Mouse (Mus musculus) kidney, postnatal 0 days (tissue): ENCODE data around the gene Hpn. TPM values are rescaled to one million over a fixed set of nuclear protein-coding genes. Genes with fewer than 3 reads are reported as not detected.

ENCODE experiments used
- ATAC-seq: fragments of 200-750 bp; cut with Nextera tagmentation; replicated peaks from 2 replicates; pipeline ENCODE4 v1.8.0; 2017; ENCODE audit warnings: low read depth, moderate number of reproducible peaks, moderate TSS enrichment, moderate library complexity; ENCODE audit not compliant: low FRiP score
- DNase-seq: peaks from one replicate; pipeline ENCODE4 v3.0.0-alpha.2; 2016; ENCODE audit warnings: low spot score
- H3K27ac ChIP-seq: fragments of 300-500 bp; sonication (generic); 2 replicates; pipeline ENCODE4 v1.5.1; 2014; ENCODE audit warnings: mild to moderate bottlenecking
- H3K27me3 ChIP-seq: fragments of 300-500 bp; sonication (generic); 2 replicates; pipeline ENCODE4 v1.6.1; 2014; ENCODE audit warnings: low read length, mixed read lengths; ENCODE audit not compliant: insufficient read depth
- H3K36me3 ChIP-seq: fragments of 300-500 bp; sonication (generic); 2 replicates; pipeline ENCODE4 v1.6.1; 2014; ENCODE audit warnings: low read length, mixed read lengths; ENCODE audit not compliant: insufficient read depth
- H3K4me1 ChIP-seq: fragments of 300-500 bp; sonication (generic); replicated peaks from 2 replicates; pipeline ENCODE4 v1.6.1; 2014; ENCODE audit warnings: antibody characterized with exemption, low read length, mixed read lengths; ENCODE audit not compliant: insufficient read depth
- H3K4me2 ChIP-seq: fragments of 300-500 bp; sonication (generic); 2 replicates; pipeline ENCODE4 v1.6.1; 2014; ENCODE audit warnings: mild to moderate bottlenecking, low read length, moderate library complexity, mixed read lengths
- H3K4me3 ChIP-seq: fragments of 300-500 bp; sonication (generic); replicated peaks from 2 replicates; pipeline ENCODE4 v1.5.1; 2014; ENCODE audit warnings: low read depth, low read length
- H3K9ac ChIP-seq: fragments of 300-500 bp; sonication (generic); 2 replicates; pipeline ENCODE4 v1.6.1; 2014; ENCODE audit warnings: low read depth, low read length
- H3K9me3 ChIP-seq: fragments of 300-500 bp; sonication (generic); replicated peaks from 2 replicates; pipeline ENCODE4 v1.6.1; 2016; ENCODE audit warnings: low read length, inconsistent platforms, mixed read lengths
- CTCF ChIP-seq: IDR thresholded peaks from 2 replicates; pipeline ENCODE4 v1.5.1; 2016; ENCODE audit warnings: antibody characterized with exemption, low read depth, mild to moderate bottlenecking, moderate library complexity
- WGBS: fragments of 180-500 bp; shearing (Covaris S2); extraction: QIAGEN DNeasy Blood & Tissue Kit; methylation state at CpG from one replicate; pipeline ENCODE4 v1.1.7; 2014; 5-methylcytosine and 5-hydroxymethylcytosine counted together
- polyA plus RNA-seq: library from polyadenylated mRNA; unstranded; fragments of >200 nt; fragmentation: Nextera tagmentation; extraction: Ambion mirVana; gene quantifications from 2 replicates; pipeline ENCODE4 v1.2.1, GENCODE M21; 2015

The Hpn gene
- polyA plus RNA-seq, 1 experiment from 2014 or later = 110 TPM

DNA sequence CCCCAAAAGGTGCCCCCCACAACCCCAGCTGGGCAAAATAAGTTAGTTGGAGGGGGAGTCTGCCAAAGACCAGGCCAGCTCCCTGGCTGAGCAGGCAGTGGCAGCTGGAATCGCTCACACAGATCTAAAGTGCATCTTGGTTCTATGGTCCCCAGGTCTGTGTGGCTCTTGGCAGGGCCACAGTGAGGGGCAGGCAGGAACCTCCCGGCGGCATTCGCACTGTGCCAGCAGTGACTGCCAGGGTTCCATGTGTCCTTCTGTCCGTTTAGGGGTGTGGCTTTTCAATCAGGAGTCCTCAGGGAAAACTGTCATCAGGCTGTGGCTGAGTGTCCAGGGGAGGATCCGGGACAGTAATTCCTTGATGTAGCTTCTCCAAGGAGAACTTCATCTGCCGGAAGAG lies 15.1 kb upstream of the Hpn start:
- H3K27ac ChIP-seq = no peak overlapping the region
- no peak overlapping the region for H3K4me3 ChIP-seq
- H3K9me3 ChIP-seq = no peaks in the 10 kb centered on the region
- DNase-seq (no peak), ATAC-seq (no peak)
- no peak for TF ChIP-seq CTCF
- 0 out of 2 replicates have a peak, but pooled peaks cover 5% of the 10 kb centered on the region for H3K4me1 ChIP-seq
- H3K36me3 ChIP-seq = peaks cover 59% of the 10 kb centered on the region
- H3K4me2 ChIP-seq = no peak overlapping the region
- 90% methylated on average over 7 of the region's 7 CpGs for WGBS
- no peak overlapping the region for H3K9ac ChIP-seq
- H3K27me3 ChIP-seq = peaks cover 14% of the 10 kb centered on the region

DNA sequence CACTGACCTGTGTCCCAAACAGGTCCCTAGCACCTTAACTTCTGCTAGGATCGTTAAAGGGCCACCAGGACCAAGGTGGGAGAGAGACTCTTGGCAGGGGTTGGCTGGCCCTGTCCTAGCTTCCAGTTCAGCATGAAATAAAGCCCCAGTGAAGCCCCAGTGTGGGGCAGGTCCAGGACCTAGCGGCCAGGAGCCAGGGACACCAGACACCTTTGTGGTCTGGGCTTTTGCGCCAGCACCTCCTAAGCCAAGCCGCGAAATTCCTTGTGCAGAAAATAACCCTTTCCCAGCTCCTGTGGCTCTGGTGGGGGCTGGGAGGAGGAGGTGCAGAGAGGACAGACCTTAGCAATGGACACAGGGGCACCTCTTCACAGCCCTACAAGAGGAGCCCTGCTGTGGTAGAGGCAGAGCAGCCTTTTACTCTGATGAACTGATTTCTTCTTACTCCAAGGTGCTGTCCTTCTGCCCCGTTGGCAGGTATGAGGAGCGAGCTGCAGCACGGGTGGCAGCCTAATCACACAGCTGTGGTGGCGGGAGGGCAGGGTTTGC lies 13.1 kb upstream of the Hpn start:
- 59% methylated on average over 9 of the region's 9 CpGs for WGBS
- Histone ChIP-seq H3K36me3 (peaks cover 40% of the 10 kb centered on the region), H3K27me3 (peaks cover 14% of the 10 kb centered on the region), H3K4me2 (no peak overlapping the region), H3K9me3 (no peaks in the 10 kb centered on the region), H3K9ac (no peak overlapping the region), H3K4me3 (no peak overlapping the region), H3K4me1 (0 out of 2 replicates have a peak, but pooled peaks cover 5% of the 10 kb centered on the region), H3K27ac (no peak overlapping the region)
- ATAC-seq = no peak
- no peak for DNase-seq
- TF ChIP-seq CTCF = no peak

DNA sequence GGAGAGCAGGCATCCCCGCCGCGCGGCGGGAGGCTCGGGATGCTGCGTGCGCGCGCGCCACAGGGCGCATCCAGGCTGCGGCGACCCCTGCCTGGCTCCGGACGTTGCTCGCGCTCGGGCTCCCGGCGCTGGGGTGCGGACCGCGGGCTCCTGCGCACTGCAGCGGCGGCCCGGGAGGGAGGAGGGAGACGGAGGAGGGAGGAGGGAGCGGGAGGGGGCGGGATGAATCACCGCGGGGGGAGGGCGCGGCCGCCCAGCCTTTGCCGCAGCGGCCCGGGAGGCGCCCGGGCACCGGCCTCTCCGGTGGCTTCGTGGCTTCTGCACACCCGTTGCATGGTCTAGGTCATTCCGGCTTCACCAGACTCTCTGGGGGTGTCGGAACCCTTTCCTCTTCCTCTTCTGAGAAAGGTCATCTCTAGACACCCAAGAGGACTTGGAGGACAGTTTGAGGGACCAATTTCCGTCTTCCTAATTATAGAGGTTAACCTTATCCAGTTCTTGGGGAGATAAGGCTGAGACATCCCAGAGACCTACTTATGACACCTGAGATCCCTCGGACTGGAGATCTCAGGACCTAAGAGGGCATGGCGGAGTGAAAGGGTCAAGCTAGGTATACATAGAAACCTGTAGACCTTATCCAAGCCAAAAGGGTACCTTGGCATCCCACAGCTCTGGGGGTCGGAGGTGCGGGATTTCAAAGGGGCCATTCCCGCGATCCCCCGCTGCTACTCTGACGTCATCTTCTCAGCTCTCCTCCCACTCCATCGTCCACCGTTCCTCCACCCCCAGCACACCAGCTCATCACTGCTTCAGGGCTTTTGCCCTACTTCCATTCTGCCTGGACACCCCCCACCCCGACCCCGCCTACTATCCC lies 12.0 kb upstream of the Hpn start, which contains the start of gene Scn1b:
TSS of gene Scn1b (minus strand) at position 153 of the 874 bp plus-strand sequence.
- Histone ChIP-seq H3K4me2 (peak within 1 kb of the TSS; percentile 96), H3K4me3 (peak within 1 kb of the TSS; percentile 55), H3K27ac (no peak within 1 kb of the TSS), H3K27me3 (peaks cover 14% of the 10 kb centered on the region), H3K9ac (peak within 1 kb of the TSS; percentile 52), H3K4me1 (0 out of 2 replicates have a peak, but pooled peaks cover 5% of the 10 kb centered on the region), H3K9me3 (no peaks in the 10 kb centered on the region), H3K36me3 (peaks cover 29% of the 10 kb centered on the region)
- WGBS = 2% methylated on average over 27 of the region's 60 CpGs
- TF ChIP-seq CTCF = no peak
- ATAC-seq (no peak; the same call in 1 of the 2 replicates), DNase-seq (peak; percentile 33)

DNA sequence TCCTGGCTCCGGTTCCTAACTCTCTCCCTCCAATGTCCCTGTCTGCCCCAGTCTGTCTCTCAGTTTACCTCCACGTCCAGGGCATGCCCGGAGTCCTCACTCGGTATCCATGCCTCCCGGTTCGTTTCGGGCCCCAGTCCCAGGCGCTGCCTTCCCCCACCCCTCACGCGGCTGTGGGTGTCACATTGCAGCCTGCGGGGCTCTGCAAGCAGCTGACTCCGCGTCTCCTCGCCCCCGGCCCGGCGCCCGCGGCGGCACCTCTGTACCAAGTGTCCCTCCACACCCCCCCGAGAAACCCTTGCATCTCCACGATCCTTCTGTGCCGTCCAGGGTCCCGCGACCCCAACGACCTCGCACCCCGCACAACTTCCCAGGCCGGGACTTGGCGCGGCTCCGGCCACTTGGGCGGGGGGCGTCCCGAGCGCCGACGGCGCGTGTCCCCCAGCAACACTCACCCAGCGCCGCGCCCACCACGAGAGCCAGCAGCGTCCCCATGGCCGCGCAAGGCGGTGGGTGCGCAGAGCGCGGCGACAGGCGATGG lies 11.2 kb upstream of the Hpn start:
- H3K4me1 ChIP-seq = 0 out of 2 replicates have a peak, but pooled peaks cover 5% of the 10 kb centered on the region
- no peak for TF ChIP-seq CTCF
- no peaks in the 10 kb centered on the region for H3K9me3 ChIP-seq
- H3K27ac ChIP-seq = no peak overlapping the region
- H3K36me3 ChIP-seq = peaks cover 21% of the 10 kb centered on the region; the same call in 1 of the 2 replicates
- H3K9ac ChIP-seq = peak overlapping the region; percentile 52
- peak overlapping the region; percentile 96 for H3K4me2 ChIP-seq
- under 1% methylated on average over 53 of the region's 53 CpGs for WGBS
- H3K27me3 ChIP-seq = peaks cover 14% of the 10 kb centered on the region
- H3K4me3 ChIP-seq = peak overlapping the region; percentile 55
- DNase-seq = no peak
- ATAC-seq = no peak

DNA sequence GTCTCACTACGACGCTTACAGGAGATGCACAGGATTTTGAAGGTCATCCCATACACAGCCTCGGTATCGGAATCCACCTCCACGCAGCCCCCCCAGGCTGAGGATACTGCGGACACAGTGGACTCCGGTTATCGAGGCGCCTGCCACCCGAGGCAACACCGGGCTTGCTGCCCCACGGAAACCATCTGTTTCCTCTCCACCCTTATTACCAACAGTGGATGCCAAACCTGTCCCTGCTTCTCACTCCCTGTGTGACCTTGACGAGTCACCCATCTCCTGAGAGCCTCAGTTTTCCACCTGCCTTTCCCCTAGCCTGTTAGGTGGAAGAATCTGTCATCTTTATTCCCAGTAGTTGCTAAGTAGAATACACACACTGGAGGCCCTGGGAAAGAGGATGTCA lies 10.0 kb upstream of the Hpn start:
- TF ChIP-seq CTCF = no peak
- ATAC-seq (no peak), DNase-seq (no peak)
- 77% methylated on average over 13 of the region's 13 CpGs for WGBS
- H3K4me2 ChIP-seq = no peak overlapping the region
- H3K36me3 ChIP-seq = 0 out of 2 replicates have a peak, but pooled peaks cover 10% of the 10 kb centered on the region
- peaks cover 14% of the 10 kb centered on the region for H3K27me3 ChIP-seq
- no peak overlapping the region for H3K9ac ChIP-seq
- H3K4me1 ChIP-seq = 0 out of 2 replicates have a peak, but pooled peaks cover 5% of the 10 kb centered on the region
- H3K9me3 ChIP-seq = no peaks in the 10 kb centered on the region
- no peak overlapping the region for H3K27ac ChIP-seq
- no peak overlapping the region for H3K4me3 ChIP-seq

DNA sequence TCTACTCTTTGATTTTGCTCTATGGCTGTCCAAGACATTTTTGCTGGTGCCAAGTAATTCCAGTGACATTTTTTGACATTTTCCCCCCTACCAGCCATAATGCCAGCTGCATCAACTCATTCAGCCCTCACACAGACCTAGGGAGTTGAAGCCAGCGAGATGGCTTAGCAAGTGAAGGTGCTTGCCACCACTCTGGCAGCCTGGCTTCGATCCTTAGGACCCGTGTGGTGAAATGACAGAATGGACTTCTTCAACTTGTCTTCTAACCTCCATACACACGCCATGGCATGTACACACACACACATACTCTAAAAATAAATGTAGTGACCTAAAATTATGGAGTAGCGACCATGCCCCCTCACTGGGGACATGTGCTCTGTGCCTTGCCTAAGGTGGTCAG lies 9.3 kb upstream of the Hpn start:
- no peak overlapping the region for H3K9ac ChIP-seq
- H3K9me3 ChIP-seq = no peaks in the 10 kb centered on the region

More for the DNA sequence above, 9.3 kb upstream of the Hpn start:
- Histone ChIP-seq H3K4me3 (no peak overlapping the region), H3K27ac (no peak overlapping the region), H3K27me3 (peaks cover 14% of the 10 kb centered on the region), H3K4me2 (no peak overlapping the region), H3K4me1 (0 out of 2 replicates have a peak, but pooled peaks cover 5% of the 10 kb centered on the region), H3K36me3 (0 out of 2 replicates have a peak, but pooled peaks cover 8% of the 10 kb centered on the region)
- 89% methylated on average over 5 of the region's 5 CpGs for WGBS
- no peak for ATAC-seq
- no peak for TF ChIP-seq CTCF
- no peak for DNase-seq
